Mouse (Mus musculus): ENCODE results near the gene Lsm11. TPM values are rescaled to one million over a fixed set of nuclear protein-coding genes. Genes with fewer than 3 reads are reported as not detected.
A peak's percentile ranks its signal among the peaks of the same experiment; 100 is the strongest.

The Lsm11 gene
- total RNA-seq, 1 experiment from 2014 or later: 2.9 TPM

- no peak for ATAC-seq (ENCODE audit: extremely low read depth, insufficient number of reproducible peaks, low FRiP score, poor library complexity, severe bottlenecking)
Observed at GRCm38 (mm10) chr11:45937478-45937877, 7.3 kb downstream of the Lsm11 start.

GRCm38 (mm10) chr11:45932771-45933170 lies 12.0 kb downstream of the Lsm11 start:
- no peak for ATAC-seq (ENCODE audit: extremely low read depth, insufficient number of reproducible peaks, low FRiP score, poor library complexity, severe bottlenecking)

- ATAC-seq (ENCODE audit: extremely low read depth, insufficient number of reproducible peaks, low FRiP score, poor library complexity, severe bottlenecking): no peak
Observed at GRCm38 (mm10) chr11:45929541-45929940, 15.2 kb downstream of the Lsm11 start.

GRCm38 (mm10) chr11:45927456-45927855 lies 17.3 kb downstream of the Lsm11 start:
- ATAC-seq (ENCODE audit: extremely low read depth, insufficient number of reproducible peaks, low FRiP score, poor library complexity, severe bottlenecking): no peak

- peak; percentile 75 for ATAC-seq (ENCODE audit: extremely low read depth, insufficient number of reproducible peaks, low FRiP score, poor library complexity, severe bottlenecking)
Observed at GRCm38 (mm10) chr11:45926640-45927082, 18.1 kb downstream of the Lsm11 start.

GRCm38 (mm10) chr11:45925436-45925835 lies 19.3 kb downstream of the Lsm11 start:
- ATAC-seq (ENCODE audit: extremely low read depth, insufficient number of reproducible peaks, low FRiP score, poor library complexity, severe bottlenecking): no peak

GRCm38 (mm10) chr11:45921480-45921898 lies 23.2 kb downstream of the Lsm11 start:
- no peak for ATAC-seq (ENCODE audit: extremely low read depth, insufficient number of reproducible peaks, low FRiP score, poor library complexity, severe bottlenecking)

- ATAC-seq (ENCODE audit: extremely low read depth, insufficient number of reproducible peaks, low FRiP score, poor library complexity, severe bottlenecking): no peak
Observed at GRCm38 (mm10) chr11:45921026-45921425, 23.7 kb downstream of the Lsm11 start.

- ATAC-seq (ENCODE audit: extremely low read depth, insufficient number of reproducible peaks, low FRiP score, poor library complexity, severe bottlenecking): no peak
Observed at GRCm38 (mm10) chr11:45918836-45919235, 25.9 kb downstream of the Lsm11 start.

GRCm38 (mm10) chr11:45918018-45918417 lies 26.7 kb downstream of the Lsm11 start:
- ATAC-seq (ENCODE audit: extremely low read depth, insufficient number of reproducible peaks, low FRiP score, poor library complexity, severe bottlenecking): no peak

- ATAC-seq (ENCODE audit: extremely low read depth, insufficient number of reproducible peaks, low FRiP score, poor library complexity, severe bottlenecking): no peak
Observed at GRCm38 (mm10) chr11:45916196-45916595, 28.5 kb downstream of the Lsm11 start.

- no peak for ATAC-seq (ENCODE audit: extremely low read depth, insufficient number of reproducible peaks, low FRiP score, poor library complexity, severe bottlenecking)
Observed at GRCm38 (mm10) chr11:45910701-45911100, 34.0 kb downstream of the Lsm11 start.

- ATAC-seq (ENCODE audit: extremely low read depth, insufficient number of reproducible peaks, low FRiP score, poor library complexity, severe bottlenecking): no peak
Observed at GRCm38 (mm10) chr11:45908894-45909293, 35.8 kb downstream of the Lsm11 start.

GRCm38 (mm10) chr11:45908070-45908469 lies 36.7 kb downstream of the Lsm11 start:
- no peak for ATAC-seq (ENCODE audit: extremely low read depth, insufficient number of reproducible peaks, low FRiP score, poor library complexity, severe bottlenecking)

GRCm38 (mm10) chr11:45907301-45907700 lies 37.4 kb downstream of the Lsm11 start:
- no peak for ATAC-seq (ENCODE audit: extremely low read depth, insufficient number of reproducible peaks, low FRiP score, poor library complexity, severe bottlenecking)

GRCm38 (mm10) chr11:45906109-45906786 lies 38.5 kb downstream of the Lsm11 start:
- ATAC-seq (ENCODE audit: extremely low read depth, insufficient number of reproducible peaks, low FRiP score, poor library complexity, severe bottlenecking): peak; percentile 6; the same call in 1 of the 2 replicates

- no peak for ATAC-seq (ENCODE audit: extremely low read depth, insufficient number of reproducible peaks, low FRiP score, poor library complexity, severe bottlenecking)
Observed at GRCm38 (mm10) chr11:45900233-45901015, 44.3 kb downstream of the Lsm11 start.

GRCm38 (mm10) chr11:45897392-45897791 lies 47.3 kb downstream of the Lsm11 start:
- ATAC-seq (ENCODE audit: extremely low read depth, insufficient number of reproducible peaks, low FRiP score, poor library complexity, severe bottlenecking): no peak

- ATAC-seq (ENCODE audit: extremely low read depth, insufficient number of reproducible peaks, low FRiP score, poor library complexity, severe bottlenecking): no peak
Observed at GRCm38 (mm10) chr11:45892861-45893360, 51.8 kb downstream of the Lsm11 start.

- no peak for ATAC-seq (ENCODE audit: extremely low read depth, insufficient number of reproducible peaks, low FRiP score, poor library complexity, severe bottlenecking)
Observed at GRCm38 (mm10) chr11:45890423-45890822, 54.3 kb downstream of the Lsm11 start.

Data from neutrophil, adult 5-6 weeks (primary cell).